Mouse (Mus musculus) C2C12 (cell line): ENCODE measurements around the gene Mxd4.

ENCODE experiments used
- CEBPB ChIP-seq: IDR thresholded peaks from one replicate; pipeline ENCODE4 v1.6.1; 2011; ENCODE audit warnings: low read depth, mild to moderate bottlenecking, control low read depth, moderate library complexity
- CTCF ChIP-seq: IDR thresholded peaks from one replicate; pipeline ENCODE4 v1.5.1; 2011; ENCODE audit not compliant: control insufficient read depth, insufficient read depth, insufficient read length
- MAX ChIP-seq: IDR thresholded peaks from one replicate; pipeline ENCODE4 v1.6.1; 2011; ENCODE audit warnings: mild to moderate bottlenecking, control low read depth

- TF ChIP-seq CTCF: no peak
- TF ChIP-seq MAX: no peak
- TF ChIP-seq CEBPB: no peak
Observed at GRCm38 (mm10) chr5:34232481-34233220, 45.1 kb upstream of the Mxd4 start.
